Mouse (Mus musculus): ENCODE measurements around the gene Fam227a.

The Fam227a gene

GRCm38 (mm10) chr15:79616729-79617128, 42.0 kb downstream of the Fam227a start:
- in situ Hi-C loops (cut with MboI, MseI), result no loop called here

- in situ Hi-C loops (cut with MboI, MseI), result no loop called here
Observed at GRCm38 (mm10) chr15:79615501-79615900, 43.3 kb downstream of the Fam227a start.

- in situ Hi-C loops (cut with MboI, MseI), result no loop called here
Observed at GRCm38 (mm10) chr15:79609226-79609625, 49.5 kb downstream of the Fam227a start.

GRCm38 (mm10) chr15:79608214-79608613, 50.5 kb downstream of the Fam227a start:
- in situ Hi-C loops (cut with MboI, MseI), result no loop called here

GRCm38 (mm10) chr15:79607757-79608156, 51.0 kb downstream of the Fam227a start:
- in situ Hi-C loops (cut with MboI, MseI), result no loop called here

GRCm38 (mm10) chr15:79606161-79606560, 52.6 kb downstream of the Fam227a start:
- in situ Hi-C loops (cut with MboI, MseI), result no loop called here

- in situ Hi-C loops (cut with MboI, MseI), result no loop called here
Observed at GRCm38 (mm10) chr15:79604990-79605665, 53.6 kb downstream of the Fam227a start, which contains the start of gene Dmc1. Gene Dmc1 (minus strand): TSS chr15:79605109.

GRCm38 (mm10) chr15:79600176-79600575, 58.6 kb downstream of the Fam227a start:
- in situ Hi-C loops (cut with MboI, MseI), result no loop called here

- in situ Hi-C loops (cut with MboI, MseI), result no loop called here
Observed at GRCm38 (mm10) chr15:79598715-79599114, 60.0 kb downstream of the Fam227a start.

- in situ Hi-C loops (cut with MboI, MseI), result no loop called here
Observed at GRCm38 (mm10) chr15:79581581-79581980, 77.2 kb downstream of the Fam227a start.

GRCm38 (mm10) chr15:79577671-79578426, 80.9 kb downstream of the Fam227a start:
- in situ Hi-C loops (cut with MboI, MseI), result no loop called here

GRCm38 (mm10) chr15:79576947-79577346, 81.8 kb downstream of the Fam227a start:
- in situ Hi-C loops (cut with MboI, MseI), result no loop called here

GRCm38 (mm10) chr15:79575543-79576222, 83.1 kb downstream of the Fam227a start:
- in situ Hi-C loops (cut with MboI, MseI), result no loop called here

- in situ Hi-C loops (cut with MboI, MseI), result no loop called here
Observed at GRCm38 (mm10) chr15:79562417-79562816, 96.3 kb downstream of the Fam227a start.

GRCm38 (mm10) chr15:79559649-79560048, 99.1 kb downstream of the Fam227a start:
- in situ Hi-C loops (cut with MboI, MseI), result no loop called here

Measured in T-helper 2 cell (primary cell).